Mouse (Mus musculus): ENCODE data around the gene Tmem211.
A peak's percentile ranks its signal among the peaks of the same experiment; 100 is the strongest.

The Tmem211 gene

DNA sequence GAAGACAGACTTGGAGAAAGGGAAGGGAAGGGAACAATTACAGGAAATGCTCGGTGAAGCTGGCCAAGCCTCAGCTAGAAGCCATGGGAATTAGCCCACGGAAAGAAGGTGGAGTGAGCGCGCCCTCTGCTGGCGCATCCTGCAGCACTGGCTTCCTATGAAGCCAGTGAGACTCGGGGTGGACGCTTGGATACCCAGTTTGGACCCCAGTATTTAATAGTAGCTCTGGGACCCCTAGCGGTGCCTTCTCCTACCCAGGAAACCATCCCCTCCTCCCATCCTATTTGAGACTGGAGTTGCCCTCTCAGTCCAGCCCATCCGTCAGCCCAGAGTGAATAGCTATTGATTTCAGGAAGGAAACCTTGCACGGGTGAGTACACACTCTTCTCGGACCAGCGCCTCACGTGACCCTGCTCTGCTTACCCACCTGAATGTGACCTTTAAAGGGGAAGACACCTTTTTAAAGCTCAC is at the start of gene Tmem211:
TSS of gene Tmem211 (plus strand) at position 278 of the 471 bp plus-strand sequence.
- peak; percentile 95 for DNase-seq (ENCODE audit: low read depth, low spot score)

DNA sequence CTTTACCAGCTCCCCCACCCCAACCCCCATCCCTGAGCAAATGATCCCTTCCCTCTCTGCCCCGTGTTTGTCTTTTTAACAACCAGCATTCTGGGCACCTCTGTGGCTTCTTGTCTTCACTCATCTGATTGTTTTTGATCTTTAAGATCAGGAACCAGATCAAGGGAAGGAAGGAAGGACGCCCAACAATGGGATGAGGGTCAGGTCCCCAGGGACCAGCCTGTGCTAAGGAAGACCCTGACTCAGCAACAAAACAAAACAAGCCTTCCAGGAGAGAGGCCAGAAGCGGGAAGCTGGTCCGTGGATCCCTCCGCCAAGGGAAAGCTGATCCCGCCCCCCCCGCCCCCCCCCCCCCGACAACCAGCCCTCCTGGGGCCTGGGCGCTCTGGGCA is 47.3 kb upstream of the Tmem211 start:
- DNase-seq (ENCODE audit: low read depth, low spot score) = no peak

DNA sequence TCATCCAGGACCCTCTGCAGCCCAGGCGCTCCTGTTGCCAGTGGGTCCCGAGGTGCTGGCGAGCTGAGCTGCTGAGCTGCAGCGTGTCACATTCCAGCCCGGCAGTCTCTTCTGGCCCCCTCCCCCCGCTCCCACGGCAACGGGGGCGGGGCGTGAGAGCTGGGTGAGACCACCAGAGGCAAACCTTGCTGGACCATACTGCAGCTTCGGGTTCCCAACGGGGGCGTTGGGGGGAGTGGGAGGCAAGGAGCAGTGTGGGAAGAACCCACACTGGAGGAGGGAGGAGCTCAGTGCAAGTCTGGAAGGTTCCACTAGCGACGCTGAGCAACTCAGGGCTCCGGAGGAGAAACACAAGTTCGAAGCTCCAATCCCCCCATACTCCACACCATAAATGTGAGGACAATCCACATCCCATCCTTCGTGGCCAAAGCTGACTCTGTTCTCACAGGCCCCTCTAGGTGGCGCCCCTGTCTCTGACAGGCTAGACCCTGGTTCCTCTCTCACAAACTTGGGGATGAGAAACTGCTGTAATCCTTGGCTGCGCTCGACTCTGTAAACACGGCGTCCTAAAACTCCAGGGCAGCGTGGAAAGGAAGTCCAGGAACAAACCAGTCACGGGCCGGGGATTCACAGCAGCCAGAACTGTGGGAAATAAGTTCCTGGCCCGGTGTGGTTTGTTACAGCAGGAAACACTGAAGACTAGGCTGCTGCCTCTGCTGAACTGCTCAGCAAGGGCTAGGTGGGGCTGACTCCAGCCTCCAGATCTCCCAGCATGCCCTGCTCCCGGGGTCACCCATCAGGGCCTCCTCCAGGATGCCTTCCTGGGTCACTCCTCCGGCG is 46.6 kb upstream of the Tmem211 start:
- peak; percentile 89 for DNase-seq (ENCODE audit: low read depth, low spot score)

- no peak for DNase-seq (ENCODE audit: low read depth, low spot score)
Measured at GRCm38 (mm10) chr5:113180755-113181154, 46.0 kb upstream of the Tmem211 start.

DNA sequence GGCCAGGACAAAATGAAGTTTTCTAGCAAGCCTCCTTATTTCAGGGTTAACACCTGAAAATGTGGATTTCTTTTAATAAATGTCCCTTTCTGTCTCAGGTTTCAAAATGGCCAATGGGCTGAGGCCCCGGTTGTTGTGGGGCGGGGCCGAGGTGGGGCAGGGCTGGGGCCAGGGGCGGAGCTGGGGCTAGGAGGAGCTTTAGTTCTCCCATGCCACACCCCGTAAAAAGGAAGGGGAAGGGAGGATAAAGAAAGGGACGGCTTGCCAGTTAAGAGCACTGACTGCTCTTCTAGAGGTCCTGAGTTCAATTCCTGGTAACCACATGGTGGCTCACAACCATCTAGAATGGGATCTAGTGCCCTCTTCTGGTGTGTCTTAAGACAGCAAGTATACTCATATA is 45.3 kb upstream of the Tmem211 start:
- peak; percentile 49 for DNase-seq (ENCODE audit: low read depth, low spot score)

DNA sequence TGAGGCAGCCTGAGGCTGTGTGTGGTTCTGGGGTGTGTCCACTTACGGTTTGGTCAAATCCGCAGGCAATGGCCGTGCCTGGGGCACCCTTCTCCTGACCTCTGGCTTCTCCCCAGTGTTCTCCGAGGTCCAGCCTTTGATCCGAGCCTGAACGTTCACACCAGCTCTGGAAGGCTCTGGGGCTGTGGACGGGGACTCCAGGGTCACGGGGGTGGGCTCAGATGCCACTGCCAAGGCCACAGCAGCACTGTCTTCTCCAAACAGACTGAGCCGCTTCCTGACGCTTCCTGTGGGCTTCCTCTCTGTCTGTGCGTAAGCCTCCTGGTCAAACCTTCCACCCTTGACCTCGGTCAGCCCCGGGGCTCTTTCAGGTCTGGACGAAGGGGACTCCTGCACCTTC is 36.2 kb upstream of the Tmem211 start:
- DNase-seq (ENCODE audit: low read depth, low spot score) = no peak

DNA sequence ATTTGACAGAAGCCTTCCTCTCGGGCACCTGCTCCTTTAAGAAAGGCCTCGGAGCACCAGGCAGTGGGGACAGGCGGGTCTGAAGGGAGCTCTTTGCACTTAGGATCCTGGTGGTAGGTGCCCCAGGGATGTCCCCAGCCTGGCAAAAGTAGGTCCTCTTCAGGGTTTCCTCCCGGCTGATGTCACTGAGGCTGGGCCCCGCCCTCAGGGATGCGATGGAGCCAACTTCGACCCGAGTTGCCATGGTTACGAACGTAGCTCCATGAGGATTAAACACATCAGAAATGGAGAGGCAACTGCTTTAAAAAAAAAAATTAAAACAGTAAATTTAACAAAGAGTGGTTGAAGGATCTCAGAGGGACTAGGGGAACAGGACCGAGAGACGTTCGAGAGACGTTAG is 34.8 kb upstream of the Tmem211 start:
- no peak for DNase-seq (ENCODE audit: low read depth, low spot score)

DNA sequence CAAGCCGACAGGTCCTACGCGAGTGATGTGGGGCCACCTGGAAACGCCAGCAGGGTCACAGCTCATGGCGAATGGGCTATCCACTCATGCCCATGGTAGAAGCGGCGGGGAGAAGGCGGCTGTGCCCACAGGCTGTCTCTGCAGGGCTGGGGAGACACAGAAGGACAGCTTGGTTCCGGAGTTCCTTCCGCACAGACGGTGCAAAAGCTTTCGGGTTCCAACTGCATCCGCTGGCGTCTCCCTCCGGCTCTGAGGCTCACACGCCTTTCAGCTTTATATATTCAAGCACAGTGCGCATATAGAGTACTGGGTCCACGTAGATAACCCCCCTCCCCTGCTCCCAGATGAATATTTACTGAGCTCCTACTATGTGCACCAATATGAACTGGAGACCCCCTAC is 32.9 kb upstream of the Tmem211 start:
- DNase-seq (ENCODE audit: low read depth, low spot score) = no peak

GRCm38 (mm10) chr5:113195451-113195850 is 31.3 kb upstream of the Tmem211 start:
- no peak for DNase-seq (ENCODE audit: low read depth, low spot score)

DNA sequence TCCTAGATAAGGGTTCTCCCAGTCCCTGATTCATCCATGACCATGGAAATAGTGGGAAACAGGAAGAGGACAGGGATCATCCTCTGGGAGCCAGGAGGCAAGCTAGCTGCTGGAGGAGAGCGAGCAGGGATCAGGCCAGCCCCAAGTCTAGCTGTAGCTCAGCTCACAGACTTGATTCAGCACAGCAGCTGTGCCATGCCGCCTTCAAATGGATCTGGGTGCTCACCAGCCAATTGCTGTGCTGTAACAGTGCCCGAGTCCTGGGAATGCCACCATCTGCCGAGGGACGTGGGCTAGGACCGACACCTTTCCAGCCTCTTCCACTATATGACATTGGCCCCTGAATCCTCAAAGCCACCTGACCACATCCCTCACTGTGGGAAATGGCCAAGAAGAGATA is 30.8 kb upstream of the Tmem211 start:
- no peak for DNase-seq (ENCODE audit: low read depth, low spot score)

GRCm38 (mm10) chr5:113196916-113197794 is 29.6 kb upstream of the Tmem211 start:
- DNase-seq (ENCODE audit: low read depth, low spot score) = no peak

DNA sequence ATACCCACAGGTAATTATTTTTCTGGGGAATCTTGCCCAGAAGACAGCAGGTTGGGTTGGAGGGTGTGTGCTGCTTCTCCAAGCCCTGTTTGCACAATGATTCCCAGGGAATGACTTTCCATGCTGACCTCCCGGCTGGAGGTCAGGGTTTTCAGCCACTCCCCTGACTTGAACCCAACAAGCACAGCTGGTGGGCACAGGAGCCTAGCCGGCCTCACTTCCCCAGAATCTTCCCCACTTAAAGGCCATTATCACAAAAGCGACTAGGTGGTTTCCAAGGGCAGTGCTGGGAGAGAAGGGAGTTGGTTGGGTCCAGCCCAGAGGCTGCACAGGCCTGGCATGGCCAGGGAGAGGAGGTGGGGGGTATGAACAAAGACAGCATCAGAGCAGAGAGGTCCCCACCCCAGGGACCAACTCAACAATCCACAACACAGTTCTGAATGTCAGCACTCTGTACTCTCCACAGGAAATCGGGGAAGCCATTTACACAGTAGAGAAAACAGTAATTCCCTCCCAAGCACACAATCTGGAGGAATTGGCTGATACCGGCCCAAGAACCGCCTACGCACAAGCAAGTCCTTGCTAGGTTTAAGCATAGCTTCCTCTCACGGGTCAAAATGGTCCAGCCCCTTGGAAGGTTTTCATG is 27.5 kb upstream of the Tmem211 start:
- DNase-seq (ENCODE audit: low read depth, low spot score) = peak; percentile 81

DNA sequence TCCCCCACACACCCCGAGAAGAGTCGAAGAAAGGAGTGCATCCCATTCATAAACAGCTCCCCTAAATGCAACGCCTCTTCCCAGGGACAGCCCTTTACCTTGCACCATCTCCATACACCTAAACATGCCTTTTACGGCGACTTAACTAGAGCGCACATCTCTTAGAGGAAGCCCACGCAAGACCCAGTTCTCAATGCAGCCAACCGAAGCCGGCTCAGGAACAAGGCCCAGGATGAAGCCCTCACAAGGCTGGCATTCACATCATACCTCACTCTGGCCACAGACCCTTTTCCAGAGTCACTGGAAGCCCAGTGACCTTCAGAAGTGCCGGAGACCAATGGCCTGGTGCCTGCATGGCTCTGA is 27.0 kb upstream of the Tmem211 start:
- no peak for DNase-seq (ENCODE audit: low read depth, low spot score)

DNA sequence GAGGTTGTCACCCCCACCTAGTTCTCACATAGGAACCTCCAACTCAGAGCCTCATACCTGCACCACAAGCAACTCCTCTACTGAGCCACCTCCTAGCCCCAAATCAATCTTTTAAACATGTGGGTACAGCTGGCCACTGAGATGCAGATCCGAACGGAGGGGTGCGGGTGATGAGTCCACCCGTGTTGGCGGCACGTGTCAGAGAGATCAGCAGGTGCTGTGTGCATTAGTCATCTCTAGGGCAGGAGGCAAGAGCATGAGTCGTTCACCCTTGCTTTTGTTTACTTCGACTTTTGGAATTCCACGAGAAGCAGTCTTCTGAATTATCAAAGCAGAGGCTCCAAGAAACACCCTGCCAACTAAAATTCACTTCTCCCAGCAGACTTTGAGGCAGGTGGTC is 22.5 kb upstream of the Tmem211 start:
- no peak for DNase-seq (ENCODE audit: low read depth, low spot score)

DNA sequence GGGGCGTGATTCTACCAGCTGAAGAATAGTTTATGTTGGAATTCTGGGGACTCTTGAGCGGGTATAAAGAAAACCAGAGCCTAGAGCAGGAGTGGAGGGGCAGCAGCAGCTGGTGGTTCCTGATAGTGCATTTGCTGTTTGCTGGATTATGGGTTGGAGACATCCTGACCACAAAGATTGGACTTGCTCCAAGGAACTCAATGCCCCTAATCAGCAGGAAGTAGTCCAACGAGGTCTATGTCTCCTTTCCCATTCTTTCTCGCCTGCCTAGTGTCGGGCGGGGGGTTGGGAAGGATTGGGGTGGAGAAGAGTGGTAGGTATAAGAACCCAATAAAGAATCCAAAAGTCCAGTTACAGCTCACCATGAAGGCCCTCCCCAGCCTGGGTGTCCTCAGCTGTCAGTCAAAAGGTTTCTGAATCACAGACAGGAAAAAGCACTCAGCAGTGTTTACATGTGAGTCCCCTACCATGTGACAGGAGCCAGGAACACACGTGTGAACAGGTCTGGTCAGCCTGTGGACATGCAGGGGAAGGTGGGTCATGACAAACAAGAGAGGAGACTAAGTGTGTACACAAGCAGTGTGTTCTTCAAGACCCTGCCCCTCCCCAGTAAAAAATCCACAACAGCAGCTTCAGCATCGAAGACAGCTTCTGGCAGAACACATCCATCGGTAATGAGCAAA is 19.9 kb upstream of the Tmem211 start:
- DNase-seq (ENCODE audit: low read depth, low spot score) = no peak

DNA sequence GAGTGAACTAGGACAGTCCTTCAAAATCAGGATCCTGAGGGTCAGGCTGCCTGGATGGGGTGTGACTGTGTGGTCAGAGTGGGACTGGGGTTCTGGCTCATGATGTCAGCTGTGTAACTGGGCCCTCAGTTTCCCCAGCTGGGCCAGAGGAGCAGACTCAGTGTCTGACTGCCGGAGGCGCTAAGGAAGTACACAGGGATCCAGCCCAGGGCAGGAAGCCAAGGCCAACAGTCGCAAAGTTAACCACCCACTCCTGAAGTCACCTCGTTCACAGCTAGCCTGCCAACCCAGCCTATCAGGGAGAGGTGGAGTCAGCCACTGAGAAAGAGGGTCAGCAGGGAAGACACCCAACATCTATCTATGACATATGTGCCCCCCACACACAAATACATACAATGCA is 18.7 kb upstream of the Tmem211 start:
- DNase-seq (ENCODE audit: low read depth, low spot score) = no peak

GRCm38 (mm10) chr5:113208622-113209400 is 17.9 kb upstream of the Tmem211 start:
- DNase-seq (ENCODE audit: low read depth, low spot score) = peak; percentile 52

DNA sequence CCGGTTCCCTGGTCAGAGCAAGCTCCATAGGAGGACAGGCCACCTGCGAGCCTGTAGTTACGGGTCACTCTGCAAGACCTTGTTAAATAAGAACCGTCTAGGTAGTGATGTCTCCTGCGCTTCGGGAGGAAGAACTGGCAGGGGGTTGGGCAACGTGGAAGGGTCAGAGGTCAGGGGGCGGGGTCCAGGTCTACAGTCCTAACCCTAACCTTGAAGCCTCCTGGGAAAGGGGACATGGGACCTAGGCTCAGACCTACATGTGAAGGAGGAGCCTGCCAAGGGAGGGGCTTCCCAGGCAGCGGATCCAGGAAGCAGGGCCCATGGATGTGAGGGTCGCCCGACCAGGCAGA is 17.3 kb upstream of the Tmem211 start:
- peak; percentile 76 for DNase-seq (ENCODE audit: low read depth, low spot score)

- no peak for DNase-seq (ENCODE audit: low read depth, low spot score)
Measured at GRCm38 (mm10) chr5:113209898-113210297, 16.8 kb upstream of the Tmem211 start.

DNA sequence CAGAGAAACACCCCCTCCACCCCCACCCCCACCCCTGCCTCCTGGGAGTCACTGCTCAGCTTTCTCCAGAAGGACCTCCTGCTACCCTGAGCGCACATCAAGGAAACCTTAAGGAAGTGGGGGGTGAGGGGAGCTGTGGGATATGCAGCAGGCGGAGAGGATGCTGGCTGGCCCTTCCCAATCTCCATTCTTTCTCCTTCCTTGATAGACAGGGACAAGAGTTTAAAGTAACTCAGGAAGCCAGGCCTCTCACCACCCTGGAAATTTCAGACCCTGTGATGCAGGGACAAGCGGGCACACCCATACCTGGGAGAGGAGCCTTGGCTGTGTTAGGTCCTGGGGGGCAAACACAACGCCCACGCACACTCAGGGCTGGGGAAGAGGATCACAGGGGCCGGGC is 16.4 kb upstream of the Tmem211 start:
- no peak for DNase-seq (ENCODE audit: low read depth, low spot score)
